Mouse (Mus musculus) T-cell, adult 2 months (primary cell): ENCODE results near the gene Alyref.

Experiments used
- DNase-seq: peaks from one replicate; pipeline ENCODE4 v3.0.0; 2022; ENCODE audit warnings: low spot score

Gene Alyref

DNA sequence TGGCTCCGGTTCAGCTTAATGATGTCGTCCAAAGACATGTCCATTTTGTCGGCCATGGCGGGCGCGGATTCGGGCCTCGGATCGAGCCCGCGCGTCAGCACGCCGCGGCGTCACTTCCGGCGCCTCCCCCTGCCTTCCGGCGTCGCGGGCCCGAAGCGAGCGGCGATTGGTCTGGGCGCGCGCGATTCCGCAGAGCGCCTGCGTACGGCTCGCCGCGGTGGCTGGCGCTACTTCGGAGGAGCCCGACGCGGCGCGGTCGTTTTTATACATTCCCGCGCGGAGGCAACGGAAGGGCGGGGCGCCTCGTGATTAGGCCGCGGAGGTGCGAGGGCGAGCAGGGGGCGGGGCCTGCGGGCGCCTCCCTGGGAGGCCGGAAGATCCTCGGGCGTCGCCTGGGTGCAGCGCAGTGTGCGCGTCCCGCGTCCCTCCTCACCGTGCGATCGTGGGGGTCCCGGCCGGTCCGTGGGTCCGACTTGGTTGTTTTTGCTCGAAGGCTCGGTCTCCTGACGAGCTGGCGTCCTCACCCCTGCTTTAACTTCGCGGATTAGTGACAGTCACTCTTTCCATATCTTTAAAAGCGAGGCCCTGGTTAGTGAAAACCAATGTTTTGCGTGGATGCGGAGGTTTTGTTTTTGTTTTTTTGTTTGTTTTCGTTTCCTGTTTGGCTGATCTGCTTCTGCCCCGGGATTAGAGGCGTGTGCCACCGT is at the start of gene Alyref, which contains the start of gene Anapc11:
Alyref (minus strand) TSS at position 83 of the 707 bp plus-strand sequence.
Anapc11 (plus strand) TSS at position 139 of the 707 bp plus-strand sequence.
- peak; percentile 95 for DNase-seq

DNA sequence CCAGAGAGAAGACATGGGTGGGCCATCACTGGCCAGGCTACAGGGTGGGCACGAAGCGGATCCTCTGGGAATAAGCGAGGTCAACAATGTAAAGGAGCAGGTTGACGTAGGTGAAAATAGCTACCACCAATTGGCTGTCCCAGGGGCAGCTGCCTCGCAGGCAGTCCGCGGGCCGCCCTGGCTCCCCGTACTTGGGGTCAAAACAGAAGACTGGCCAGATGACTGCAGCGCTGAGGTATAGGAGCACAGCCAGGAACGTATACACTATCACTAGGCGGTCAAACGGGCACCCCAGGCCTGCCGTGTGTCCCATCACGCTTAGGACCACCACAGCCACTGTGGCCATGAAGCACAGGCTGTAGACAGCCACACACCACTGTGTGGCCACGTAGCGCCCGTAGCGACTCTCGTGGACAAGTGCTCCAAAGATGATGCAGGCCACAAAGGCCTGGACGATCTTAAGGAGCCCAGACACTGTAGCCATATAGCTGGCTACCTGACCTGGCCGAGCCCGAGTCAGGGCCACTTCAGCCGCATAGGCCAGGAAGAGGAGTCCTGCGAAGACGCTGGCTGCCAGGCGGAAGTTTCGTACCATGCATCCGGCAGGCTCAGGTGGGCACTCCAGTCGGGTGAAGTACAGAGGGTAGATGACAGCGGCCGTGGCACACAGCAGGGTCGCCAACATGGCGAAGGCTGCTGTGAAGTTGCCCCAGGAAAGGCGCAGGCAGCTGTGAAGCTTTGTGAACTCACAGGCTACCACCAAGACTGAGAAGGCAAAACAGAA is 49.1 kb upstream of the Alyref start:
- no peak for DNase-seq

DNA sequence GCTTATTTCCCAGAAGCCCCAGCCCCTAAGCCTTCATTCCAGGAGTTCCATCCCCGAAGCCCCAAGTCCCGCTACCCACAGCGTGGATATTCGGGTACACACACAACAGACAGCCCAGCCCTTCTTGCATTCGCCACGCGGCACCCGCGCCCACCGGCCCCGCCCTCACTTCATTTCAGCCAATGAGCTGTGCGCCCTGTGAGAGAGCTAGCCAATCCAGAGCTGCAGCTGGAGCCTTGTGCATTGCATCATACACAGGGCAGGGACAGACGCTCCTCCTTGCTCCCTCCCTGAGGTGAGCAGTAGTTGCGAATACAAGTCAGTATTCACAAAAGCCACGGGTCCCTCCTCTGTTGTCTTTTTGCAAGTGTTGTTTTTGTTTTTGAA is 45.4 kb upstream of the Alyref start, which contains the start of gene Pycr1:
Pycr1 (minus strand) TSS at position 169 of the 387 bp plus-strand sequence.
- peak; percentile 92 for DNase-seq

DNA sequence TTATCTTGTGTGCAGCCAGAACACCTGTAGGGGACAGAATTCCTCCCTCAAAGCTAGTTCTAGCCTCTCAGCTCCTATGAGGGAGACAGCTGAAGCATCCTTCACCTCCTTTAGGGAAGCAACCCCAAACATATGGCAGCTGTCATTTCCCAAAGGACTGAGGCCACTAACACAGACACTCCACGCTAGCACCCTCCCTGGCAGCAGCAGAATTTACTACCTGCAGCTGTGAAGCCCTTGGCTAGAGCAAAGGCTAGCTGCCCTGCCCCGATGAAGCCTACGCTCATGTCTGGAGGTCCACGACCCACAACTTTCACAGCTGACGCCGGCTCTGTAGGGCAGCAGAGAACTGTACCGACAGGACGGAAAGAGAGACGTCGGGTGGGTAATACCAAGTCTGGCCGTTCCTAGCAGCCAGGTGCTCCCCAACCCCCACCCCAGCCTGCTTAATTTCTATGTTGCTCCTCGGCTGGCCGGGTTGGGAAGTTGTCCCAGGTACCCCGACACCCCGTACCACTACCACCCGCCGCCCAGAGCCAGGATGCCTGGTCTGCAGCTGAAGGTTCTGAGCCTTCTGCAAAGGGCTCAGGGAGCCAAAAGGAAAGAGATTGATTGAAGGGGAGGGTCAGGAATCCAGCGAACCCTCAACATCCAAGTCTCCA is 44.9 kb upstream of the Alyref start:
- peak; percentile 16 for DNase-seq

DNA sequence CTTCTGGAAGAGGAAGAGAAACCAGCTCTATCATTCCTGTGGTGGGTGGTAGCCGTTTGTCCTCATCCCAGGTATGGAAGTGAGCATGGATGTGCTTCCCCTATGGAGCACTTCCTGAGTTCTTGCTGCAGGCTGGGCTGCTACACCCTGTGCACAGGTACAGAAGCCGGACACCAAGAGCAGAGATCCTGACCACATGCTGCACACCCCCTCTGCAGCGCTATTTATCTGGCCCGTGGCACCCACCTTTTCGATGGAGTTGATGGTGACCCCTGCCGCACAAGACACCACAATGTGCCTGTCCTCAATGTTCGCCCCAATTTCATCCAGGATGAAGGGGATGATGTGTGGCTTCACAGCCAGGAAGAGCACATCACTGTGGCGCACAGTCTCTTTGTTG is 43.7 kb upstream of the Alyref start:
- no peak for DNase-seq

DNA sequence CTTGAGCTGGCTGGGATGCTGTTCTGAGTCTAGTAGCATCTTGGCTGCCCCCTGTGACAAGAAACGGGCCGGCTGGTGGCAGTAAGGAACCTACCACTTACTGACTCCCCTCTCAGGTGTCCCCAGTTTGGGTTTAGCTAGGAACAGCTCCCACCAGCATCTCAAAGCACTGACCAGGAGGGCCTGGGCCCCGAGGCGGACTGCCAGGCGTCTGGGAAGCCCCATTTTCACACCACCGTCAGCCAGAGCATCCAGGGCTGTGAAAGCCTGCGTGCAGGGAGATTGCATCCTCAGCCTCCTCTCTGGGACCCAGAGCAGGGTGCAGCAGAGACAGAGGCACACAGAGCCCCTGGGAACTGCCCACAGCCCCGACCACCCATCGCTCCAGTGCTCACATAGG is 43.1 kb upstream of the Alyref start:
- no peak for DNase-seq

DNA sequence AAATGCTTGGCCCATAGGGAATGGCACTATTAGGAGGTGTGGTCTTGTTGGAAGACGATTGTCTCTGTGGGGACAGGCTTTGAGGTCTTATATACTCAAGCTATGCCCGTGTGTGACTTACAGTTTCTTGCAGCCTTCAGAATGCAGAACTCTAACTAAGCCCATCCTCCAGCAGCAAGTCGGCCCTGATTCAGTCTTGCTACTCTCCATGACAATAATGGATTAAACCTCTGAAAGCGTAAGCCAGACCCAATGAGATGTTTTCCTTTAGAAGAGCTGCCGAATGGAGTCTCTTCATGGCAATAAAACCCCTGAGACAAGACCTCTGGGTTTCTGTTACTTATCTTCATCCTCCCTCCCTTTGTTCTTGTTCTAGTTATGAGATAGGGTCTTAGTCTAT is 36.6 kb upstream of the Alyref start:
- no peak for DNase-seq

DNA sequence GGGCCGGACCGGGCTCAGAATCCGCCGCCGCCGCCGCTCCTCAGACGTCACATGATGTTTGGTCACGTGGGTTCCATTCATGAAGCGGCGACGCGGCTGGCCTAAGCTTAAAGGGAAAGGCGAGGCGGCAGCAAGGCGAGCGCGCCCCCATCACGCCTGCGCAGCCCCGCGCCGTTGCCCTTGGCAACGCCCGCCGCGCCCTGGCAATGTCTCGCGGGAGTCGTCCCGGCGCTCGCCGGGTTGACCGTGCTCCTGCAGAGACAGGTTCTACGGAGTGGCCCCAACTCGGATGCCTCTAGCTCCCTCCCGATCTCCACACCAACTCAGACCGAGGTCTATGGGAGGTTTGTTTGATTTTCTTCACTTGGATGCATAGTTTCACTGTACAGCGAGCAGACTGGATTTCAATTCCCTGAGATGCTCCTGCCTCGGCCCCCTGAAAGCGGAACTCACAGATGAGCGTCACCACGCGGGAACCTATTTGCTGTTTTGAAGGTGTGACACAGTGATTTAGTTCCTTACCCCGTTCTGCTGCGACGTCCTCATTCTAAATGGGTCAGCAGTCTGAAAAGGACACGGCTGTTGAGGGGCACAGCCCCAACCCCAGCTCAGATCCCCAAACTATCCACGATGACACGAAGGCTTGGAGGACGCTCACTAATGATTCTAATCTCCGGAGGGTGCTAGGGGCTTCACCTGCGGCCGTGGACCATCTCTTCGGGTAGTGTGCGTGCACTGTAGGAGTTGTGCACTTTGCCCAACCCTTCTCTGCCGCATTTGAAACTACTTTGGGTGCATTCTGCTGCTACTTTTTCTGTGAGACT is 35.6 kb upstream of the Alyref start, which contains the start of gene Mafg:
Mafg (minus strand) TSS at position 81 of the 824 bp plus-strand sequence.
- DNase-seq, result peak; percentile 89

DNA sequence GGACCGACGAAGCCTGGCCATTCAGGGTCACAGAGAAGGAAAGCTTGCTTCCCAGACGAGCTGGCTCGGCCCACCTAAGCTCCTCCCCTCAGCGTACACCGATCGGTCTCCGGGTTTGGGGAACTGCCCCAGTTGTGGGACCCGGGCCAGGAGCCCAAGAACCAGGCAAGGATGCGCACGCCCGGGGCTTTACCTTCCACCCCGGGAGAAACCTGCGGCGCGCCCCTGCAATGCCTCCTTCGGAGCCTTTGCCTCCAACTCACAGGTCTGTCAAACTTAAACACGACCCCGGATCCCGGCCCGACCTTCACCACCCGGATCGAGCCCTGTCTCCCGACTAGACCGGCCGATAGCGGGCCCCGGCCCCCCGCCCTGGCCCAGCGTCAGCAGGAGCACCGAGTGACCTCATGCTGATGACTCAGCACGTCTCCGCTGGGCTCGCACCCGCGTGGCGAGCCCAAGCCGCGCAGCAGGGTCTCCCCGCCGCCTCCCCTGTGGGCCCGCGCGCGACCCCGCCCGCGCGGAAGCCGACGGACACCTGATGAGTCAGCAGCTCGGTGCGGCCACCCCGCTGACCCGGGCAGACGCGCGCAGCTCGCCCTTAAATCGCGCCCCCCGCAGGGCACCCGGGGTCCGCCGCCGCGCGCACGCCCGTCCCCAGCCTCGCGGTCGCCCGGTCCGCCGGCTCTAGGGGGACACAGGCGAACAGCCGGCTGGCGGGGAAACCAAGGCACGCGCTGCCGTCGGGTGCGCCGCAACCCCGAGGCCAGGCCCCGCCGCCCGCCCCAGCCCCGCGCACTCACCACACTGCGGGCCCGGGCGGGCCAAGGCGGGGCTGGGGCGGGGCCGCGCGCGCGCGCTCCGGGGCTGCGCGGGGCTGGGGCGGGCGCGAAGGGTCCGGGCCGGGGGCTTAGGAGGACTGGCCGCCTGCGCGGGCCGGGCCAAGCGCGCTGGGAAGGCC is 34.7 kb upstream of the Alyref start:
- DNase-seq, result peak; percentile 28

DNA sequence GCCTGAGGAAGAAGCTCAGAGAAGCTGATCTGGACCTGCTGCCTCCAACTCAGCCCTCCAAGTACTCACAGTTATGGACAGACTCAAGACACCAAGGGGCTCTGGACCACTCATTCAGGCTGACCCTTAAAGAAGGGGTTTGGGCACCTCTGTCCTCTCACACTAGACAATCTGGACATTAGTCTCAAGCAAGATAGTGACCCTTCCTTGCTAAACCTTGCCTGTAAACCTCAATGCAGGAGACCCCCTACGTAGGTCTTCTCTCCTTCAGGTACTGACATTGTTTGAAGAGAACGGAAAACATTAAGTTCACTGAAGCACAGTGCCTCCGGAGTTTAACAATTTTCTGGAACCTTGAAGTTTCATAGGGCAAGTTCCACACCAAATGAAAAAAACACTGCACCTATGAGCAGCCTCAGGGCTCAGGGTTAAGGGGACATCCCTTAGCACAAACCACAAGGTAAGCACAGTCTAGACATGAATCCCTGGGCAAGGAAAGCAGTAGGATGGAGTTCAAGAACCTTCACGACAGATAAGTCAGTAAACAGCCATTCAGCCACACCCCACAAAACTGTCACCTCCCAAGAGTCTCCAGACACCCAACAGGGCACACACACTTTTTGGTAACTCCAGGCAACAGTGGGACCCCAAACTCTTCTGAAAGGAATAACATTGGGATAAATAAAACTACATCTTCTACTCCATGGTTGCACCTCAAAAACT is 33.7 kb upstream of the Alyref start:
- no peak for DNase-seq

DNA sequence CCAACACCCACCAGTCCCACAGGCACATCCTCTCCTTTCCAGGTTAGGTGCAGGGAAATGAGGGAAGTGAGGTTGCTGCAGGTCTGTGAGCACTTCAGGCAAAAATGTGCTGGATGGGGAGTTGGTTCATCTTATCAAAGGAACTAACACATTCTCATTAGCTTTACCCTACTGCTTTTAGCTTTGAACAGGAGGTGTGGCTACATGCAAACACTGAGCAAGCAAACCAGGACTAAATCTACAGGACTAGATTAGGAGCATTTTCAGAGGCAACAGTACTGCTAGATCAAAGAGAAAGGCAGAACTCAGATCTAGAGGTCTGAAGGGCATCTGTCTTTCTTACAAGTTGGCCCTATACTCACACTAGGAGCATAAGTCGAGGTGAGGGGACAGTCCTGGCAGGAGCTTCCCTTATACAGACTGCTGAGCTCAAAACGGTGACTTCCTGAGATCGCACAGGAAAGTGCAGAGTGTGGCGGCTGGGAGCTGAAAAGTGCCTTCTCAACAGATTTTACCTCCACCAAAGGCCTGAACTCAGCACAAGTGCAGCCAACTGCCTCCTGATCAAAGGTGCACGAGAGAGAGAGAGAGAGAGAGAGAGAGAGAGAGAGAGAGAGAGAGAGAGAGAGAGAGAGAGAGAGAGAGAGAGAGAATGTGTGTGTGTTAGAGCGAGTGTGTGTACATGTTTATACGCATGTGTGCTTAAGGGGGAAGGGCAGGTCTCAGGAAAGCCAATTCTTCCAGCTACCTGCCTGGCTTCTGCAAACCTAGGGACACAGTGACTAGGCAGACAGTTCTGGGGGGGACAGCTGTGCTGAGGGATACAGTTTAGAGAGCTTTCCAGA is 32.9 kb upstream of the Alyref start:
- peak; percentile 35 for DNase-seq

DNA sequence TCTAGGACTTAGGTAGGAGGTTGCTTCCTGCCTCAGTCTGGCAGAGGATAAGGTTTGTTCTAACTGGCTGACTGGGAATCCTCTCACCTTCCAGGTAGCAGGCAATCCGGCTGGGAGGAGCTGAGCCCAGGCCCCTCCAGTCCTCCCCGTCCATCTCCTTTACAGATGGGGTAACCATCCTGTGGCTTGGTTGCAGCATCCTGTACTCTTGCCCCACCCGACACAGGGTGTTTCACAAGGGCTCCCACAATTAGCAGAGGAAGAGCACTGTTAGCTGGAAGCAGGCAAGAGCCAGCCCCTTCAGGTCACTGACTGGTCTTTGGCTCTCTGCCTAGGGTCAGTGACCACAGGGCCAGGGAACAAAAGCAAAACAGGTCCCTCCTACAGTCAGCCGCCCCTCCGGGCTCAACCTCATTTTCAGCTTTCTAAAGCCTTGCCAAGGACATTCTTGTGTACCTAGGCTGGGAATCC is 32.3 kb upstream of the Alyref start:
- DNase-seq, result no peak

DNA sequence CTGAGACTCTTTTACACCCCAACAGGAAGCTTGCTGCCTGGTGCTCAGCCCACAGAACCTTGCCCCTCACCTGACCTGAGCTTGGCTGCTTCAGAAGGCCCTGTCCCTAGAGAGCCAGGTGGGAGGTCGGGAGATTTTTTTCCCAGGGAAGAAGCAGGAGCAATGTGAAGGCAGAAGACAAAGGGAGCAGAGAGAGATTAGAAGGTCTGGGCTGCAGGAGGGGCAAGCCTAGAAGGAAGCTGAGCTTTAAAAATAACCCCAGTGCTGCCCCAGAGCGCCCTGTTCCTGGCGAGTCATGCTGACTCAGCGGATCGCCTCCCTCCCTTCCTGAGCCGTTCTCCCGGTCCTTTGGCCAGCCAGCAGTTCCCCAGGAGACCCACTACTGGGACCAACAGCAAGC is 31.7 kb upstream of the Alyref start:
- DNase-seq, result no peak

DNA sequence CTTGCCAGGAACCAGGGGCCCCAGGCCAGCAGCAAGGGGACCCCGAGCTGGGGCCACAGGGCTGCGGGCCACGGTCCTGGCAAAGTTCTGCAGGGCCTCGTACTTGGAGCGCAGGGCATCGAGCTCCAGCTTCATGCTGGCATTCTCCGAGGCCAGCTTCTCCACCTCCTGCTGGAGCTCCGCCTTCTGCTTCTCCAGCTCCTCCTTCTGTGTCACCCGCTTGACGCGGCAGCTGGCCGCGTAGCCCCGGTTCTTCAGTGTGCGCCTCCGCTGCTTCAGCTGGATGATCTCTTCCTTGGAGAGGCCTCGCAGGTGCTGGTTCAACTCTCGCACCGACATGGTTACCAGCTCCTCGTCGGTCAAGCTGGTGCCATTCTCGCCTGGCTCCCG is 31.2 kb upstream of the Alyref start:
- peak; percentile 65 for DNase-seq

DNA sequence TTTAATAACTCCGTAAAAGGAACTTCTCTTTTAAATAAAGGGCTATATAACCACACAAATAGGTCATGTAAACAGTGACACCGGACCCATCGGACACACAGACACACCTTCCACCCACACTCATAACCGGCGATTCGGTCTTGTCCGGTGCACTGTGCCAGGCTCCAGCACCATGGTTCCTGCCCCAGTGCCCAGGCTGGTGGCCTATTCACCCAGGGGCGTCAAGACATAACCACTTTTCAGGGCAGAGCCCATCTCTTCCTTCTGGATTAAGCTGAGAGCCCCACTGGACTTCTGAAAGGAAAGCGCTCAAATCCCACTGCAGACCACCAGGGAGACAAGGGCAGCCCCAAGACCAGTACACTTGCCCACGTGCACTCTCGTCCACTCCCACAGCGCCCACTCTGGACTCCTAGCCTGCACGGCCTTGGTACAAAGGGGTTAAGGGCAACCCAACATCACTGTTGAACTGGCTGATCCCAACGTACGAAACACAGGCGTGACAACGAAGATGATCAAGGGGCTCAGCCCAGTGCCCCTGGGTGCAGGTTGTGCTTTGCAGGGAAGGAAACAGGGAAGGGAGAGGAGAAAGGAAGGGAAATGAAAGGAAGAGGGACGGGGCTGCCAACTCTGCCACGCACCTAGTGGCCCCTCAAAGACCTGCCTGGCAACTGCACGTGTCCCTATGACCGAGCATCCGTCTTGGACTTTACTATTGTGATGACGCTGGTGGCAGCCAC is 30.6 kb upstream of the Alyref start:
- DNase-seq, result no peak

DNA sequence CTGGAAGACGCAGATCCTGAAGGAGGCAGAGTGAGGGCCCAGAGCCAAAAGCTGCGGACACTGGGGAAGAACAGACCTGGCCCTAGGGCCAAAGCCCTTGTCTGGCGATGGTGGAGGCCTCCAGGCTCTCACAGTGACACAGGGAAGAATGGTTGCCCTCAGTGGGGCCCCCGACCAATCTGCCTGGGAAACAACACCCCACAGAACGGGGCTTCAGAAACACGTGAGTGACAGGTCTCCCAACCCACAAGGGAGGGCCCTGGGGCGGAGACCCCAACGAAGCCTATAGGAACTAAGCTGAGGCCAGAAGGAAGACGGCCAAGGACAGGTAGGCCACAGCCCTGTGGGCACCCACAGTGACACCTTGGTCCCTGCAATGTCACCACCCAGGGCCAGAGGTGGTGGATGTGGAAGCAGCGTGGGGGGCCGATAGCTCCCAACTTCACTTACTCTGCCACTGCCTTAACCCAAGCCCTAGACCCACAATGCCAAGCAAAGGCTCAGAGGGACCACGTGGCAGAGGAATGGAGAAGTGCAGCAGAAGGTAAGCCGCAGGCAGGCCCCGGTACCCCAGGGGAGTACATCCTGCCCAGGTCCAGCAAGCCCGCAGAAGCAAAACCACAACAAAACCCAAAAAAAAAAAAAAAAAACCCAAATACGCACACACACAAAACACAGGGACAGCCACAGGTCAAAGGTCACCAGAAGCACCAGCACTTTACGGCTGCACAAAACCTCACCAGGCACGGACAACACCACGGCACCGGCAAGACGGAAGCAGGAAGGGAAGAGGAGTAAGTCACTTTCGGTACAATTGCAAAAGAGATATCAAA is 29.5 kb upstream of the Alyref start:
- DNase-seq, result peak; percentile 78

DNA sequence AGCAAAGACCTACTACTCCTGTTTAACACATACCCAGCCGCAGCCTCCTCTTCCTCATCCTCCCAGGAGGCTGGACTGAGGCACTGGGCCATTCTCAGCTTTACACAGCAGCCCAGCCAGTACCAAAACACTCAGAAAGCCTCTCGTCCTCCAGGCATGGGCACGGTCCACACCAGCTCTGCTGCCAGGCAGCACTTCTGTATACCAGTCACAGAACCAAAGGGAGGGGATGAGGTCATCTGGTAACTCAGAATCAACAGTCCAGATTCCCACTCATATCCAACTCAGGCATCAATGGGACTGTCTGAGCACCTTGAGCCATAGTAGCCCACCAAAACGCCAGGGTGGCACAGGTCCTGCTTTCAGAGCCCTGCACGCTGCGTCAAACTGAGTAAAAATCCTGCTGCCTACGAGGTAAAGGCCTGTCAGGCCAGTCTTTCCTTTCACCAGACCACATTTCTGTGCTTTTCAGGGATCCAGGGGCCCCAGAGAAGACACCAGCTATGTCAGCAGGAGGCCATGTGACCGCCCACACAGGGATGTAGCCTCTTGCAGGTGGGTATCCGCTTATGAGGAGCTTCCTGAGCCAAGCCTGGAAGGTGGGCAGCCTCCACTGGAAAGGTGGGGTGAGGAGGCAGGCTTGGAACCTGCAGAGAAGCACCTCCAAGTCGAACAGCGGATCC is 28.8 kb upstream of the Alyref start:
- DNase-seq, result no peak
